Mouse (Mus musculus) ovary, adult 10 weeks (tissue): ENCODE measurements around the gene Scgb2b20. TPM values are rescaled to one million over a fixed set of nuclear protein-coding genes. Genes with fewer than 3 reads are reported as not detected.

ENCODE experiments used
- polyA plus RNA-seq: library from polyadenylated mRNA; stranded (reverse); fragments of 350-450 nt; fragmentation: Illumina TruSeq; extraction: RNeasy Lipid Tissue Mini Kit (QIAGEN cat#74804); gene quantifications from one replicate; pipeline ENCODE4 v1.2.3, GENCODE M21; 2014

The Scgb2b20 gene
- not detected for polyA plus RNA-seq

GRCm38 (mm10) chr7:33366222-33366621 lies at the start of gene Scgb2b20:
TSS of gene Scgb2b20 (minus strand) at chr7:33366322.

GRCm38 (mm10) chr7:33372934-33373333 lies 6.8 kb upstream of the Scgb2b20 start, which contains the start of gene Scgb1b20:
TSS of gene Scgb1b20 (plus strand) at chr7:33373234.

Other genes with a start within 250 kb of the Scgb2b20 start
- not detected for gene Scgb2b18, start 192.5 kb downstream of the Scgb2b20 start, polyA plus RNA-seq
- gene Scgb1b18, start 180.8 kb downstream of the Scgb2b20 start, polyA plus RNA-seq = not detected
- gene Scgb2b19, start 86.0 kb downstream of the Scgb2b20 start, polyA plus RNA-seq = not detected
- gene Scgb1b19, start 79.0 kb downstream of the Scgb2b20 start, polyA plus RNA-seq = not detected
- not detected for gene Scgb1b20, start 6.9 kb upstream of the Scgb2b20 start, polyA plus RNA-seq
- not detected for gene Scgb2b21, start 154.1 kb upstream of the Scgb2b20 start, polyA plus RNA-seq